Mouse (Mus musculus) forebrain, embryonic 11.5 days (tissue): ENCODE measurements around the gene Mapk8ip3. TPM values are rescaled to one million over a fixed set of nuclear protein-coding genes. Genes with fewer than 3 reads are reported as not detected.

Experiments
- ATAC-seq: fragments of 200-750 bp; cut with Nextera tagmentation; replicated peaks from 2 replicates; pipeline ENCODE4 v1.8.0; 2017; ENCODE audit warnings: moderate TSS enrichment; ENCODE audit not compliant: low FRiP score
- DNase-seq: peaks from one replicate; pipeline ENCODE4 v3.0.0-alpha.2; 2017; ENCODE audit warnings: low spot score
- H3K27ac ChIP-seq: fragments of 300-500 bp; sonication (generic); 2 replicates; pipeline ENCODE4 v1.5.1; 2014; ENCODE audit warnings: low read depth, low read length
- H3K27me3 ChIP-seq: fragments of 300-500 bp; sonication (generic); 2 replicates; pipeline ENCODE4 v1.6.1; 2014; ENCODE audit warnings: mild to moderate bottlenecking, low read length, mixed read lengths; ENCODE audit not compliant: control insufficient read depth, insufficient read depth
- H3K36me3 ChIP-seq: fragments of 300-500 bp; sonication (generic); 2 replicates; pipeline ENCODE4 v1.6.1; 2014; ENCODE audit warnings: mild to moderate bottlenecking, low read length, moderate library complexity, mixed read lengths; ENCODE audit not compliant: control insufficient read depth, insufficient read depth
- H3K4me1 ChIP-seq: fragments of 300-500 bp; sonication (generic); replicated peaks from 2 replicates; pipeline ENCODE4 v1.6.1; 2014; ENCODE audit warnings: low read length, mixed read lengths; ENCODE audit not compliant: control insufficient read depth, insufficient read depth
- H3K4me2 ChIP-seq: fragments of 300-500 bp; sonication (generic); 2 replicates; pipeline ENCODE4 v1.6.1; 2014; ENCODE audit warnings: low read depth, mild to moderate bottlenecking, low read length, moderate library complexity, mixed read lengths; ENCODE audit not compliant: severe bottlenecking
- H3K4me3 ChIP-seq: fragments of 300-500 bp; sonication (generic); 2 replicates; pipeline ENCODE4 v1.5.1; 2014; ENCODE audit warnings: low read depth, low read length
- H3K9ac ChIP-seq: fragments of 300-500 bp; sonication (generic); 2 replicates; pipeline ENCODE4 v1.6.1; 2014; ENCODE audit warnings: low read length
- H3K9me3 ChIP-seq: fragments of 300-500 bp; sonication (generic); 2 replicates; pipeline ENCODE4 v1.6.1; 2016; ENCODE audit warnings: low read length, mixed read lengths; ENCODE audit not compliant: control insufficient read depth
- WGBS: fragments of 180-500 bp; shearing (Covaris S2); extraction: QIAGEN DNeasy Blood & Tissue Kit; methylation state at CpG from one replicate; pipeline ENCODE4 v1.1.7; 2014; 5-methylcytosine and 5-hydroxymethylcytosine counted together
- polyA plus RNA-seq: library from polyadenylated mRNA; unstranded; fragments of >200 nt; fragmentation: Nextera tagmentation; extraction: Ambion mirVana; gene quantifications from 2 replicates; pipeline ENCODE4 v1.2.1, GENCODE M21; 2014

Mapk8ip3 gene
- polyA plus RNA-seq, 1 experiment from 2014 or later = 56.8 TPM

GRCm38 (mm10) chr17:24923246-24923645, 13.5 kb downstream of the Mapk8ip3 start:
- no peak overlapping the region for H3K4me2 ChIP-seq
- peaks cover 7% of the 10 kb centered on the region; the same call in 1 of the 2 replicates for H3K36me3 ChIP-seq
- H3K4me3 ChIP-seq = no peak overlapping the region
- ATAC-seq (no peak), DNase-seq (no peak)
- H3K4me1 ChIP-seq = no peaks in the 10 kb centered on the region
- WGBS = 94% methylated on average over 1 of the region's 1 CpGs
- no peaks in the 10 kb centered on the region for H3K9me3 ChIP-seq
- H3K9ac ChIP-seq = no peak overlapping the region
- no peak overlapping the region for H3K27ac ChIP-seq
- H3K27me3 ChIP-seq = no peaks in the 10 kb centered on the region

GRCm38 (mm10) chr17:24913984-24914383, 22.8 kb downstream of the Mapk8ip3 start:
- Histone ChIP-seq H3K27me3 (no peaks in the 10 kb centered on the region), H3K4me3 (no peak overlapping the region), H3K4me2 (no peak overlapping the region), H3K4me1 (no peaks in the 10 kb centered on the region), H3K27ac (no peak overlapping the region), H3K9me3 (no peaks in the 10 kb centered on the region), H3K9ac (no peak overlapping the region), H3K36me3 (peaks cover 19% of the 10 kb centered on the region)
- DNase-seq (no peak), ATAC-seq (no peak)

DNA sequence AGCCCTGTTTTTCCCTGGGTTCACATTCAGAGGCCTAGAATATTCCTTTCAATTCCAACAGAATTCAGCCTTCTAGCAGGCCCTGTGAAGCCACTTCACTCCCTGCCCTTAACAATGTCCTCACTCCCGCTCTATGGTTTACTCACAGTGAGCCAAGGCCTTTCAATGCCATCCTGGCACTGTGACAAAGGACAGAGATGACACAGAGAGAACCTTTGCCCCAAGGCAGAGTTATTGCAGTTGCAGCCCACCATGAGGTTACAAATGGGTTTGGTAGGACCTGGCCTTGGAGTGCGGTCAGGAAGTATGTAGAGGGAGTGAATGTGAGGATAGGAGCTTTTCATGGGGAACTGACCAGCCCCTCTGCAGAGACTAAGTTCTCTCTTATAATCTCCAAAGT, 29.2 kb downstream of the Mapk8ip3 start:
- WGBS = 92% methylated on average over 2 of the region's 2 CpGs
- Histone ChIP-seq H3K36me3 (peaks cover 27% of the 10 kb centered on the region), H3K4me1 (no peaks in the 10 kb centered on the region), H3K27ac (no peak overlapping the region), H3K27me3 (no peaks in the 10 kb centered on the region), H3K9me3 (no peaks in the 10 kb centered on the region), H3K9ac (no peak overlapping the region), H3K4me3 (no peak overlapping the region), H3K4me2 (no peak overlapping the region)
- no peak for DNase-seq
- no peak for ATAC-seq

- H3K4me1 ChIP-seq = no peaks in the 10 kb centered on the region
- DNase-seq = no peak
- no peak overlapping the region for H3K4me2 ChIP-seq
- H3K9me3 ChIP-seq = no peaks in the 10 kb centered on the region
- 91% methylated on average over 9 of the region's 9 CpGs for WGBS
- no peak for ATAC-seq
- H3K27me3 ChIP-seq = no peaks in the 10 kb centered on the region
- no peak overlapping the region for H3K27ac ChIP-seq
- H3K9ac ChIP-seq = no peak overlapping the region
- peaks cover 29% of the 10 kb centered on the region for H3K36me3 ChIP-seq
- no peak overlapping the region for H3K4me3 ChIP-seq
These were observed 33.0 kb downstream of the Mapk8ip3 start for GRCm38 (mm10) chr17:24903767-24904166.

- Histone ChIP-seq H3K4me1 (no peaks in the 10 kb centered on the region), H3K36me3 (peaks cover 29% of the 10 kb centered on the region), H3K9ac (no peak overlapping the region), H3K4me3 (no peak overlapping the region), H3K4me2 (no peak overlapping the region), H3K27me3 (no peaks in the 10 kb centered on the region), H3K27ac (no peak overlapping the region), H3K9me3 (no peaks in the 10 kb centered on the region)
- no peak for ATAC-seq
- no peak for DNase-seq
- WGBS = 67% methylated on average over 9 of the region's 9 CpGs
These were observed 33.9 kb downstream of the Mapk8ip3 start for GRCm38 (mm10) chr17:24902671-24903474.

DNA sequence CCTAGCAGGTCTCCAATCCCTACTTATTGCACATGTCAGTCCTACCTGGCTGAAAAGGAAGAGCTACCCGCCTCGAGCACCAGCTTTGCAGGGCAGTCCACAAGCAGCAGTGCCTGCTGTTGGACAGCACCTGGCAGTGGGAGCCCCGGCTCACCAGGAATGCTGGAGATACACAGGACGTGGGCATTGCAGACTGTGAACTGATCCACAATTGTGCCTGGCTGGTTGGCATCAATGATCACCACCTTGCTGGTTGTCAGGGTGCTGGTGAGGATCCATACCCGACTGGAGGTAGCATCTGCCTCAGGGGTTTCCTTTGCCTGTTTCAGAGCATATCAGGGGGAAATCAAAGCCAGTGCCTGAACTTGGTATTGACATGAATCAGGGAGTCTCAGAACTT, 34.7 kb downstream of the Mapk8ip3 start:
- Histone ChIP-seq H3K4me3 (no peak overlapping the region), H3K36me3 (peaks cover 28% of the 10 kb centered on the region), H3K27ac (no peak overlapping the region), H3K9ac (no peak overlapping the region), H3K27me3 (no peaks in the 10 kb centered on the region), H3K4me2 (no peak overlapping the region), H3K9me3 (no peaks in the 10 kb centered on the region), H3K4me1 (peaks cover 3% of the 10 kb centered on the region; the same call in 1 of the 2 replicates)
- 93% methylated on average over 5 of the region's 5 CpGs for WGBS
- DNase-seq = no peak
- no peak for ATAC-seq

DNA sequence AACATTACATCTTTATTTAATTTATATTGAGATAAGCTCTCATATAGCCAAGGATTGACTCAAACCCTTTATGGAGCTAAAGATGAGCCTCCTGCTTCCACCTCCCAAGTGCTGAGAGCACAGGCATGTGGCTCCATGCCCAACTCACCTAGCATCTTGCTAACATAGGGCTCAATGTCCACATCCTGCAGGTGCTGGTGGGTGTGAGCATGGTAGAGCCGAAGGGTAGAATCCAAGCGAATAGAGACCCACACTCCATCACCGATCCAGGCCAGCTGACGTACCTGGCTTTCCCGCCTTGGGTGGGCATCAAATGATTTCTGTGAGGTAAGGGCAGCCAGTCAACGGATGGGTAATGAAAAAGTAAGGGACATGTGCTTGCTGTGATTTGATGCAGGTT, 36.8 kb downstream of the Mapk8ip3 start:
- Histone ChIP-seq H3K4me3 (no peak overlapping the region), H3K27me3 (no peaks in the 10 kb centered on the region), H3K36me3 (peaks cover 26% of the 10 kb centered on the region), H3K9me3 (no peaks in the 10 kb centered on the region), H3K27ac (no peak overlapping the region), H3K9ac (no peak overlapping the region), H3K4me2 (no peak overlapping the region), H3K4me1 (peaks cover 14% of the 10 kb centered on the region; the same call in 1 of the 2 replicates)
- no peak for DNase-seq
- 90% methylated on average over 6 of the region's 6 CpGs for WGBS
- no peak for ATAC-seq

DNA sequence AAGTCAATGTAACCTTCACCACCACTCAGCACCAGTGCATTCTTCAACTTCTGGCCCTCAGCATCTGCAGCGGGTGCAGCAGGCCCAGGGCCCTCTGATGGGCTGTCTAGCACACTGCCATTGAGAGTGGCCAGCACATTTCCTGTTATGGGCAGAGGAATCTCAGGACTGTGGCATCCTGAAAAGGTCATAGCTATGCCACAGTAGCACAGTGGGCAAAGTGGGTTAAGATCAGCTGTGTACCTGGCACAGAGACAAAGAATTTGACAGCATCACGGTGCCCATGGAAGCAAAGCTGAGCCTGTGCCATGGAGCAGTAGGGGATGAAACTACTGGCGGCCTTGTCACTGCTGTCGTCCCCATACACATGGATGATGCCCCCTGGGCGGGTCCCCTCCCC, 37.6 kb downstream of the Mapk8ip3 start:
- Histone ChIP-seq H3K4me1 (peaks cover 15% of the 10 kb centered on the region), H3K9ac (no peak overlapping the region), H3K4me3 (no peak overlapping the region), H3K27me3 (no peaks in the 10 kb centered on the region), H3K27ac (no peak overlapping the region), H3K9me3 (no peaks in the 10 kb centered on the region), H3K4me2 (no peak overlapping the region), H3K36me3 (peaks cover 23% of the 10 kb centered on the region)
- DNase-seq (no peak), ATAC-seq (no peak)
- WGBS = 88% methylated on average over 5 of the region's 5 CpGs
